Mouse (Mus musculus): ENCODE measurements around the gene Rab42.
"Not testable (repeated sequence)": the region's sequence is repeated elsewhere in the genome, so short reads cannot be mapped to it uniquely, and the experiment has no call there.

Rab42 gene

DNA sequence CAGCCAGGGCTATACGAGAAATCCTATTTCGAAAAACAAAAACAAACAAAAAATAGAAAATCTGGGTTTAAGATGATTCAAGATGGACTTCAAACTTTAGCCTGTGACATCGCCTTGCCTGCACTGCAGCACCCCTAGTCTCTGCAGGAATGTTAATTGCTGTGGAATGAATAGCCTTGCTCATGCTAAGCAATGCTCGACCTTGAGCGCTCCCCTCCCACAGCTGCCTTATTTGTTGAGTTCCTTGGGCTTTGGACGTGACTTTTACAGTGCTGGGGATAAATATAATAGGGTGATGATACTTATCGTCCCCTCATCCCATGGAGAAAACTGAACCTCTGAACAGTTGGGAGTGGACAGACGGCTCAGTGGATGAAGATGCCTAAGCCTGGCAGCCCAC is 12.5 kb upstream of the Rab42 start:
- in situ Hi-C loops (cut with MboI; ENCODE audit: unreplicated experiment in 2 of 2): no loop called here

DNA sequence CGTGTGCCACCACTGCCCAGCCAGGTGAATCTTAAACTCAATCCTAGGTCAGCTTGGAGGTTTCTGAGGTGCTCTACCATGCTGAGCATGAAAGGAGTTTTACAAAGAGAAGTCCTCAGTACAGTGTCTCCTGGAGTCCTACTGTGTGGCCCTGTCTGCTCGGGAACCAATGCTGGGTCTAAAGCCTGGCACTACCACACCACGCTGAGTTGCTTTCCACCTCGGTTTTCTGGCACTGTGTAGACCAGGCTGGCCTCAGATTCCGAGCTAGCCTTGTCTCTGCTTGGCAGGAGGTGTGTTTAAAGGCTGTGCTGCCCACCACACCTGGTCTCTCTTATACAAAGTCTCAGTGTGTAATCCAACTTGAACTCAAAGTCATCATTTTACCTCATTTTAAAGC is 9.4 kb upstream of the Rab42 start:
- in situ Hi-C loops (cut with MboI; ENCODE audit: unreplicated experiment in 2 of 2): no loop called here

GRCm38 (mm10) chr4:132311801-132312200 is 8.6 kb upstream of the Rab42 start:
- in situ Hi-C loops (cut with MboI; ENCODE audit: unreplicated experiment in 2 of 2): no loop called here

DNA sequence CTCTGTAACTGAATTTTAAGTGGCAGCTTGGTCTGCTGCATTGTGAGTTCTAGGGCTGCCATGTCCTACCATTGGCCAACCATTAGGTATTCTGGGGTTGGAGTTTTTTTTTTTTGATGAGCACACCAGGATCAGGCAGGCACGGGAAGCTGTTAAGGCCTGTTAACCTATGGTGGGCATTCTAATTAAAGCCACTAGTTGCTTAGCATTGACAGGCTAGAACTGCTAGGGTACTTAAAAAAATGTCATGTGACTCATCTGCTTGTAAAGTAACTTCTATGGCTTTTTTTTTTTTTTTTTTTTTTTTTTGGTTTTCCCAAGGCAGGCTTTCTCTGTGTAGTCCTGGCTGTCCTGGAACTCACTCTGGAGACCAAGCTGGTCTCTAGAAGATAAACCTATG is 8.0 kb upstream of the Rab42 start:
- in situ Hi-C loops (cut with MboI; ENCODE audit: unreplicated experiment in 2 of 2): no loop called here

GRCm38 (mm10) chr4:132309849-132310472 is 6.8 kb upstream of the Rab42 start:
- in situ Hi-C loops (cut with MboI; ENCODE audit: unreplicated experiment in 2 of 2): no loop called here

GRCm38 (mm10) chr4:132309140-132309848 is 6.1 kb upstream of the Rab42 start:
- in situ Hi-C loops (cut with MboI; ENCODE audit: unreplicated experiment in 2 of 2): no loop called here

DNA sequence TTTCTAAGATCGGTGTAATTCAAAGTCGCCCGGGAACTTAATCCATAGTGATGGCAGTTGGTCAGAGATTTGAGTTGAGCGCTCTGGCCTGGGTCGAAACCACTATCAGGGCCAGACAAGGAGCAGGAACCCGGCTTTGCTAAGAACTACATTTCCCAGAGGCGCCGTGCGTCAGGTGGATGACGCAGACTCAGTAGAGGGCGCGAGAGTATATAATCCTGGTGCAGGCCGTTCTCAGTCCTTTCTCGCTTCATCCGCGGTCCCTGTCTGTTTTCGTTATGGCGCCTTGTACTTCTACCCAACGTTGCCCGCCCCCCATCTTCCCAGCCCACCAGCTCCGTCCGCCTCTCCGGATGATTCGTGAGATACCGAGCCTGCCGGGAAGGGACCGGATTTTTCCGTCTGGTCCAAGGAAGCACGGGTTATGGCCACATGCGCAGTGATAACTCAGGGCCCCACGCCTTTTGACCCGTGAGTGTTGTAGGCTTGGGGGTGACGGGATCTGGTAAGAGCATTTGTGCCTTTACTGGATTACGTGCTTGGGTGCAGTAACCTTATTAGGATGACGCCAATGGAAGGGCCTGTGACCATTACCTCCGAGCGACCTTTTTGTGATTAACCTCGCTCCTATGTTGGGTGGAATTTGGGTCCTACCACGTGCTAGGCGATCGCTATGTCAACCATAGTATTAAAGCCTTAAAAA is 5.4 kb upstream of the Rab42 start:
- in situ Hi-C loops (cut with MboI; ENCODE audit: unreplicated experiment in 2 of 2): no loop called here

DNA sequence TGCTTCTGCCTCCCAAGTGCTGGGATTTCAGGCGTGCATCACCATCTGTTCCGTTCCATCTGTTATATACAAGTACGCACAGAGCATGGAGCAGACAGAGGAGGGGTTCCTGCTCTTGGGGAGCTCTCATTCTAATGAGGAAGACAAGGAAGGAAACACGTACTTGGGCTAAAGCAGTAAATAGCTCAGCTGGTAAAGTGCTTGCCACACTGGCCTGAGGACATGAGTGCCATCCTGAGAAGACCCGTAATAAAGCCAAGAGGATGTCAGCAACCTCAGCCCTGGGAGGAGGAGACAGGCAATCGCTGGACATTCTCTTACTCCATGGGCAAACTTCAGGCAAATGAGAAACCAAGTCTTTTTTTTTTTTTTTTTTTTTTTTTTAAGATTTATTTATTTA is 2.8 kb upstream of the Rab42 start:
- in situ Hi-C loops (cut with MboI; ENCODE audit: unreplicated experiment in 2 of 2): no loop called here

- in situ Hi-C loops (cut with MboI; ENCODE audit: unreplicated experiment in 2 of 2): no loop called here
Observed at GRCm38 (mm10) chr4:132305276-132305675, 2.1 kb upstream of the Rab42 start.

DNA sequence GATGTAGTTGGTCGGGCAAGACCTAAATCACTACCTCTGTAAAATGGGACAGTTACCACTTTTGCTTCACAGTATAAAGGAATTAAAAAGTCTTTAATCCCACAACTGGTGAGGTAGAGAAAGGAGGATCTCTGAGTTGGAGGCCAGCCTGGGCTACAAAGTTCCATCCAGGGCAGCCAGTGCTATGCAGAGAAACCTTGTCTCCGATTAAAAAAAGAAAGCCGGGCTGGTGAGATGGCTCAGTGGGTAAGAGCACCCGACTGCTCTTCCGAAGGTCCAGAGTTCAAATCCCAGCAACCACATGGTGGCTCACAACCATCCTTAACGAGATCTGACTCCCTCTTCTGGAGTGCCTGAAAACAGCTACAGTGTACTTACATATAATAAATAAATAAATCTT is 299 bp upstream of the Rab42 start:
- in situ Hi-C loops (cut with MboI; ENCODE audit: unreplicated experiment in 2 of 2): not testable (repeated sequence)

DNA sequence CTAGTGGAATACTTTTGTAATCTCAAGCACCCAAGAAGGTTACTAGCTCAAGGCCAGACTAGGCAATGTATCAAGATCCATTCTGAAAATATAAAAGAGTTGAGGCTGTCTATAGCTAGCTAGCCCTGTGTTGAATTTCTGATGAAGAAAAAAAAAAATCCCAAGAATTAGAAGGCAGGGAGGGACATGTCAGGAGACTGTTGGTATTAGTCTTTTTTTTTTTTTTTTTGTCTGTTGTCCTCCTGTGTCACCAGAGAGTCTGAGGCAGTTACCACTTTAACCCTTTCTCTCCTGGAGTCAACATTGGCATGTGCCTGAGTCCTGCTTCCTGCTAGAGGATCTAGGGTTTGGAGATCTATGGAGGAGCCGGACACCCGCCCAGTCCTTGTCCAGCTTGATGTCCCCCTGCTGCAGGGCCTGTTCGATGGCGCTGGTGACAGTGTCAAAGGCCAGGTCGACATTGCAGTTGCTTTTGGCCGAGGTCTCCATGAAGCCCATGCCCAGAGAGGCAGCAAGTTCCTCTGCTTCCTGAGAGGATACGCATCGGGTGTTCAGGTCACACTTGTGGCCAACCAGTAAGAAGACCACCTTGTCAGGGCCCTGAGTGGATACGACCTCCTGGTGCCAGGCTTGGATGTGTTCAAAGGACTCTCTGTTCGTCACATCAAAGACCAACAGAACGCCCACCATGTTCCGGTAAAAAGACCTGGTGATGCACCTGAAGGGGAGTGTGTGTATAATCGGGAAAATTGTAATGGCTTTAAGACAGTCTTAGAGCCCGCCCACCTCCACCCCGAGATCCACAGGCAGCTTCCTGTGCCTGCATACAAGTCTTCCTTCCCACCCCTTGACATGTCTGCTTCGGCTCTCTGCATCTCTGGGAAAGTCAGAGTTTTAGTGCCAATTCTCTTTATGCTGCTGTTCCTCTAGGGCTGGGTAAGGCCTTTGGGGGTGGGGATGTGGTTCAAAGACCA is 933 bp downstream of the Rab42 start:
- in situ Hi-C loops (cut with MboI; ENCODE audit: unreplicated experiment in 2 of 2): no loop called here

- in situ Hi-C loops (cut with MboI; ENCODE audit: unreplicated experiment in 2 of 2): no loop called here
Observed at GRCm38 (mm10) chr4:132301486-132301885, 1.7 kb downstream of the Rab42 start.

- in situ Hi-C loops (cut with MboI; ENCODE audit: unreplicated experiment in 2 of 2): no loop called here
Observed at GRCm38 (mm10) chr4:132299849-132300248, 3.3 kb downstream of the Rab42 start.

- in situ Hi-C loops (cut with MboI; ENCODE audit: unreplicated experiment in 2 of 2): no loop called here
Observed at GRCm38 (mm10) chr4:132295696-132296390, 7.3 kb downstream of the Rab42 start.

- in situ Hi-C loops (cut with MboI; ENCODE audit: unreplicated experiment in 2 of 2): no loop called here
Observed at GRCm38 (mm10) chr4:132293682-132294240, 9.4 kb downstream of the Rab42 start.

DNA sequence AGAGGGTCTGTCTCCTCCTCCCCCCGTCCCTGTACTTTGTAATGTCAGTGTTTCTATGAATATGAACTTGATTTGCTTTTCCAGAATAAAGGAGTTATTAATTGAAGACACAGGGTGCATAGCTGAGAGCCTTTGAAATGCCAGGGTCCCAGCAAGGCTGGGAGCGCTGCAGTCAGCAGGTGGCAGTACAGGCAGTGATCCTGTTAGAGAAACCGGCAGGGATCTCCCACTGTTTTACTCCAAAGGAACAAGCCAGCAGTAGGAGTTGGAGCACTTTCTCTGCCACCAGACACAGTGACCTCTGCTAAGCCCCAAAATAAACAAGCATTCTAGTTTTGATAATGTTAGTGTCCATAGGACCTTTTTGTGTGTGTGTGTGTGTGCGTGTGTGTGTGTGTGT is 10.2 kb downstream of the Rab42 start:
- in situ Hi-C loops (cut with MboI; ENCODE audit: unreplicated experiment in 2 of 2): no loop called here

GRCm38 (mm10) chr4:132291624-132292335 is 11.4 kb downstream of the Rab42 start:
- in situ Hi-C loops (cut with MboI; ENCODE audit: unreplicated experiment in 2 of 2): no loop called here

- in situ Hi-C loops (cut with MboI; ENCODE audit: unreplicated experiment in 2 of 2): no loop called here
Observed at GRCm38 (mm10) chr4:132291056-132291455, 12.1 kb downstream of the Rab42 start.

- in situ Hi-C loops (cut with MboI; ENCODE audit: unreplicated experiment in 2 of 2): not testable (repeated sequence)
Observed at GRCm38 (mm10) chr4:132288840-132289239, 14.3 kb downstream of the Rab42 start.

Data from v-Abl transformed pro-B cells (cell line).